Mouse (Mus musculus): ENCODE results near the gene Hat1. TPM values are rescaled to one million over a fixed set of nuclear protein-coding genes. Genes with fewer than 3 reads are reported as not detected.
A peak's percentile ranks its signal among the peaks of the same experiment; 100 is the strongest.
"Not testable (repeated sequence)": the region's sequence is repeated elsewhere in the genome, so short reads cannot be mapped to it uniquely, and the experiment has no call there.

Gene Hat1
- total and polyA plus RNA-seq, 3 experiments = 91.6 to 292 (median 167) TPM

DNA sequence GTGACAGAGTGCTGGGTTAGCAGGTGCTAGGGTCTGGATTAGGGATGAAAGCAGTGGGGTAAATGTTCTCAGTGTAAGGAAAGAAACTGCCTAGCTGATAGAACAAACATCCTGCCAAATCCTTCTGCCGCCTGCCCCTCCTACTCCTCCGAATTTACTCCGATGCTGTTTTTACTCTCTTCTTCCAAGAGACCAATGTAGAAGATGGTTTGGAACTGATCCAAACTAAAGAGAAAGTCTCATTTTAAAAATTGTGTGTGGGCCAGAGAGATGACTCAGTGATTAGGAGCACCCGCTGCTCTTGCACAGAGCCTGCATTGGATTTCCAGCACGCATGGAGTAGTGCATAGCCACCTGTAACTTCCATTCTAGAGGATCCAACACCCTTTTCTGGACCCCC is 17.0 kb upstream of the Hat1 start:
- in situ Hi-C loops (cut with MboI; ENCODE audit: low pct_ligation_motif_present, low pct_unique_long_range_greater_than_20kb, low sequenced_read_pairs) = no loop called here
- dilution Hi-C loops (cut with MboI; ENCODE audit: extremely low pct_ligation_motif_present, extremely low pct_unique_long_range_greater_than_20kb, low sequenced_read_pairs) = no loop called here

GRCm38 (mm10) chr2:71372261-71372660 is 16.5 kb upstream of the Hat1 start:
- peaks cover 0 to 10% of the 10 kb centered on the region in 2 experiments; a peak in 2 of 4 replicates for H3K4me1 ChIP-seq (ENCODE audit: control insufficient read depth in 1 of 2, insufficient read depth in 2 of 2)
- in situ Hi-C loops (cut with MboI; ENCODE audit: low pct_ligation_motif_present, low pct_unique_long_range_greater_than_20kb, low sequenced_read_pairs); H3K36me3 ChIP-seq (replicated peaks in 1 of 2; ENCODE audit: control insufficient read depth in 1 of 2, insufficient read depth in 1 of 2, low read length in 1 of 2); H3K9ac ChIP-seq (ENCODE audit: insufficient read depth, low read depth); H3K27ac ChIP-seq (ENCODE audit: insufficient read depth, low read depth); DNase-seq (ENCODE audit: extremely low read depth); H3K27me3 ChIP-seq (replicated peaks); H3K4me2 ChIP-seq (ENCODE audit: insufficient read depth, low read depth, poor library complexity, severe bottlenecking); H3K4me3 ChIP-seq (replicated peaks in 1 of 3; ENCODE audit: low read depth in 2 of 3, low read length in 2 of 3, poor library complexity in 1 of 3); H3K9me3 ChIP-seq (replicated peaks; ENCODE audit: low read length); H3K79me2 ChIP-seq (replicated peaks; ENCODE audit: control insufficient read depth, extremely low read depth, insufficient read depth, poor library complexity, severe bottlenecking); dilution Hi-C loops (cut with MboI; ENCODE audit: extremely low pct_ligation_motif_present, extremely low pct_unique_long_range_greater_than_20kb, low sequenced_read_pairs): not testable (repeated sequence)

More for the DNA sequence above, 17.0 kb upstream of the Hat1 start:
- no peaks in the 10 kb centered on the region for H3K79me2 ChIP-seq (replicated peaks; ENCODE audit: control insufficient read depth, extremely low read depth, insufficient read depth, poor library complexity, severe bottlenecking)
- no peak overlapping the region for H3K27ac ChIP-seq (ENCODE audit: insufficient read depth, low read depth)
- no peak overlapping the region for H3K4me3 ChIP-seq (replicated peaks in 1 of 3; ENCODE audit: low read depth in 2 of 3, low read length in 2 of 3, poor library complexity in 1 of 3)
- no peak for DNase-seq (ENCODE audit: extremely low read depth)
- no peaks in the 10 kb centered on the region for H3K9me3 ChIP-seq (replicated peaks; ENCODE audit: low read length)
- H3K27me3 ChIP-seq (replicated peaks) = no peaks in the 10 kb centered on the region
- H3K4me2 ChIP-seq (ENCODE audit: insufficient read depth, low read depth, poor library complexity, severe bottlenecking) = no peak overlapping the region
- H3K36me3 ChIP-seq (replicated peaks in 1 of 2; ENCODE audit: control insufficient read depth in 1 of 2, insufficient read depth in 1 of 2, low read length in 1 of 2) = no peaks in the 10 kb centered on the region
- TF ChIP-seq JUND (conservative IDR thresholded peaks at IDR 0.05; ENCODE audit: low read depth, low read length) = no peak
- no peak for TF ChIP-seq SIN3A (IDR thresholded peaks at IDR 0.05; ENCODE audit: low read length)
- no peak for TF ChIP-seq EP300 (IDR thresholded peaks at IDR 0.05; ENCODE audit: low read length)
- no peak overlapping the region for H3K9ac ChIP-seq (ENCODE audit: insufficient read depth, low read depth)
- peaks cover 0 to 6% of the 10 kb centered on the region in 2 experiments; a peak in 2 of 4 replicates for H3K4me1 ChIP-seq (ENCODE audit: control insufficient read depth in 1 of 2, insufficient read depth in 2 of 2)

- Histone ChIP-seq H3K79me2 (replicated peaks; ENCODE audit: control insufficient read depth, extremely low read depth, insufficient read depth, poor library complexity, severe bottlenecking) (no peaks in the 10 kb centered on the region), H3K4me3 (replicated peaks in 1 of 3; ENCODE audit: low read depth in 2 of 3, low read length in 2 of 3, poor library complexity in 1 of 3) (no peak overlapping the region), H3K9me3 (replicated peaks; ENCODE audit: low read length) (no peaks in the 10 kb centered on the region), H3K4me2 (ENCODE audit: insufficient read depth, low read depth, poor library complexity, severe bottlenecking) (peak overlapping the region; percentile 45; the same call in 1 of the 2 replicates), H3K4me1 (ENCODE audit: control insufficient read depth in 1 of 2, insufficient read depth in 2 of 2) (peaks cover 0 to 13% of the 10 kb centered on the region in 2 experiments; a peak in 2 of 4 replicates), H3K36me3 (replicated peaks in 1 of 2; ENCODE audit: control insufficient read depth in 1 of 2, insufficient read depth in 1 of 2, low read length in 1 of 2) (no peaks in the 10 kb centered on the region), H3K27ac (ENCODE audit: insufficient read depth, low read depth) (no peak overlapping the region), H3K9ac (ENCODE audit: insufficient read depth, low read depth) (no peak overlapping the region), H3K27me3 (replicated peaks) (no peaks in the 10 kb centered on the region)
- dilution Hi-C loops (cut with MboI; ENCODE audit: extremely low pct_ligation_motif_present, extremely low pct_unique_long_range_greater_than_20kb, low sequenced_read_pairs) (no loop called here), in situ Hi-C loops (cut with MboI; ENCODE audit: low pct_ligation_motif_present, low pct_unique_long_range_greater_than_20kb, low sequenced_read_pairs) (no loop called here)
- no peak for DNase-seq (ENCODE audit: extremely low read depth)
- TF ChIP-seq CTCF (conservative IDR thresholded peaks at IDR 0.05 in 1 of 2, IDR thresholded peaks at IDR 0.05 in 1 of 2; ENCODE audit: low read depth in 2 of 2, low read length in 2 of 2) (no peak), UBTF (IDR thresholded peaks at IDR 0.05; ENCODE audit: low read depth, low read length) (no peak), ETS1 (conservative IDR thresholded peaks at IDR 0.05; ENCODE audit: low read depth, low read length) (no peak), MXI1 (IDR thresholded peaks at IDR 0.05; ENCODE audit: low read depth, low read length) (no peak), EP300 (IDR thresholded peaks at IDR 0.05; ENCODE audit: low read length) (no peak), ZNF384 (IDR thresholded peaks at IDR 0.05; ENCODE audit: low read depth, low read length) (no peak), BHLHE40 (IDR thresholded peaks at IDR 0.05; ENCODE audit: low read depth, low read length) (no peak)
Observed at GRCm38 (mm10) chr2:71374275-71375155, 14.2 kb upstream of the Hat1 start.
